Mouse (Mus musculus): ENCODE measurements around the gene Olfr1424. TPM values are rescaled to one million over a fixed set of nuclear protein-coding genes. Genes with fewer than 3 reads are reported as not detected.

The Olfr1424 gene
- not detected in 2 replicates for polyA plus RNA-seq (2012; rRNA removed)

DNA sequence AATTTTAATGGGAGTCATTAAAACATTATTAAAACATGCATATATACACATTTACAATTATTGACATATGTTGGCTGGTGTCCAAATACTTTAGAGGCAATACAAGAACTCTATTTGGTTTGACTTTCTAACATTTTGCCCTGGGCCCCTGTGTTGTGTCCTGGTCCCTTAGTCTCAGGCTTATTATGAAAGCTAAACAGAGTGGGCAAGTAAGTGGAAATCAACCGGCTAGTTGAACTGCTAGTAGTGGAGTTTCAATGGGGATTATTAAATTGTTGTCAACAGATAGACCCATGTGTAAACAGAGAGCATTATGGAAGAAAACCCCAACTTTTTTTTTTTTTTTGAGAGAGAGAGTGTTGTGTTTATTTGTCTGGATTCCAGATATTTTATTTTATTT is at the start of gene Olfr1424:
Olfr1424 (minus strand) TSS at position 101 of the 400 bp plus-strand sequence.

DNA sequence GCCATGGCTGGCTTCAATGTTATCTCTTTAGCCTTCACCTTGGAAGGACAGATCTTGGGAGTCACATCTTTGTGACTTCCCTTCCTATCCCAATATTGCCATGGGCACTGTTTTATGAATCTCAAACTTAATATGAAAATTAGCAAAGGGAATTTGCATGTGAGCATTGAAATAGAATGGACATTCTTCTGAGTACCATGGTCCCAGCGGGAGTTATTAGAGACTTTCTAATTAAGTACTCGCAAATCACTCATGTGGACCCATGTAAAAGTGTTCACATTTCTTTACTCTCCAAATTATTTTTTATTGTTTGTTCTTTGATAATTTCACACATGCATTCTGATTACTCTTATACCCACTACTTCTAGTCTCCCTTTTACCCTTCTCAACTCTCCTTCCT is 40.8 kb upstream of the Olfr1424 start, which contains the start of gene Olfr1427:
Olfr1427 (minus strand) TSS at position 101 of the 400 bp plus-strand sequence.

DNA sequence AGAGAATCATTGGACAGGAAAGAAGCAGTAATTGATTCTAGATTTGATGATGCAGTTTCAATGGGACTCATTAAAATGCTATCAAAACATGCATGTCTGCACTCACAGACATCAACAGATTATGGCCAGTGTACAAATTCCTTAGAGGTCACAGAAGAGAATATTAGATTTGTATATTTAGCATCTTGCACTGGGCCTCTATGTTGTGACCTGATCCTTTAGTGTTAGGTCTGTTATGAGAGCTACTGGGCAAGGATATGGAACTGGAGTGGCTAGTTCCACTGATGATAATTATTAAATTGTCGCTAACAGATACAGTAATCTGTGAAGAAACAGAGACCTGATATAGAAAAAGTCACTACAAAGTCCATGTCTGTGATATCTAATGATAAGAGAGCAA is 29.4 kb upstream of the Olfr1424 start, which contains the start of gene Olfr1426:
Olfr1426 (minus strand) TSS at position 101 of the 400 bp plus-strand sequence.

DNA sequence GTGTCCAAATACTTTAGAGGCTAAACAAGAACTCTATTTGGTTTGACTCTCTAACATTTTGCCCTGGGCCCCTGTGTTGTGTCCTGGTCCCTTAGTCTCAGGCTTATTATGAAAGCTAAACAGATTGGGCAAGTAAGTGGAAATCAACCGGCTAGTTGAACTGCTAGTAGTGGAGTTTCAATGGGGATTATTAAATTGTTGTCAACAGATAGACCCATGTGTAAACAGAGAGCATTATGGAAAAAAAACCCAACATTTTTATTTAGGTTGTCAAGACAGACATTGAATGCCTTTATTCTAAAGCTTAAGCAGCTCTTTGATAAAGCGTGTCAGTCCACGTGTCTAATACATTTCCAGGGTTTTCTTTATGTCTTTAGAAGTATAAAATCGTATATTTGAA is 15.1 kb upstream of the Olfr1424 start, which contains the start of gene Olfr1425:
Olfr1425 (minus strand) TSS at position 101 of the 400 bp plus-strand sequence.

DNA sequence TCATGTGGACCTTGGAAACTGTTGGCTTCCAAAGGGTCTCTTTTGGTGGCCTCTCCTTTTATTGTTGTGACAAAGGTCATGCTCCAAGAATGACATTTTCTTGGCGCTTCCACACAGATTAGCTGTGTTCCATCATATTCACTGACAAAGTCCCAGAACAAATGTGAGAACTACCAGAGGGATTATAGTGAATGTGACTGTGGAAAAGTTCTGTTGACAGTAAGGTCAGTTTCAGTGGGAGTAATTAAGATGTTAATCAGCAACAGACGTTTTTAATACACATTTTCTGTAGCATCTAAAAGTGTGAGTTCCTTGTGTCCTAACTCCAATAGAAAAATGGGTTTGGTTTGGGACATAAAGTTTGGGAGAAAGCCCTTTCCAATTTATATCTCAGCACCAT is 21.3 kb downstream of the Olfr1424 start, which contains the start of gene Olfr1423:
Olfr1423 (minus strand) TSS at position 101 of the 400 bp plus-strand sequence.

Other genes with a start within 250 kb of the Olfr1424 start
- gene Stx3, start 243.3 kb downstream of the Olfr1424 start, polyA plus RNA-seq (2012; rRNA removed): 27.9 and 31.0 TPM in 2 replicates
- not detected in 2 replicates for gene Olfr1417, start 223.5 kb downstream of the Olfr1424 start, polyA plus RNA-seq (2012; rRNA removed)
- not detected in 2 replicates for gene Olfr1418, start 201.6 kb downstream of the Olfr1424 start, polyA plus RNA-seq (2012; rRNA removed)
- gene Olfr1419, start 187.6 kb downstream of the Olfr1424 start, polyA plus RNA-seq (2012; rRNA removed): 0.06 TPM in 1 of 2 replicates, not detected in the other
- not detected in 2 replicates for gene Olfr1420, start 176.1 kb downstream of the Olfr1424 start, polyA plus RNA-seq (2012; rRNA removed)
- gene Patl1, start 150.3 kb downstream of the Olfr1424 start, polyA plus RNA-seq (2012; rRNA removed): 31.4 and 33.7 TPM in 2 replicates
- gene Osbp, start 96.7 kb downstream of the Olfr1424 start, polyA plus RNA-seq (2012; rRNA removed): 34.8 and 35.5 TPM in 2 replicates
- gene Olfr1423, start 21.4 kb downstream of the Olfr1424 start, polyA plus RNA-seq (2012; rRNA removed): not detected in 2 replicates
- gene Olfr1425, start 15.0 kb upstream of the Olfr1424 start, polyA plus RNA-seq (2012; rRNA removed): not detected in 2 replicates
- not detected in 2 replicates for gene Olfr1426, start 29.3 kb upstream of the Olfr1424 start, polyA plus RNA-seq (2012; rRNA removed)
- gene Olfr1427, start 40.7 kb upstream of the Olfr1424 start, polyA plus RNA-seq (2012; rRNA removed): not detected in 2 replicates
- gene Olfr1428, start 53.2 kb upstream of the Olfr1424 start, polyA plus RNA-seq (2012; rRNA removed): not detected in 2 replicates
- gene Olfr76, start 60.5 kb upstream of the Olfr1424 start, polyA plus RNA-seq (2012; rRNA removed): not detected in 2 replicates
- gene Olfr1555-ps1, start 107.4 kb upstream of the Olfr1424 start, polyA plus RNA-seq (2012; rRNA removed): not detected in 2 replicates
- not detected in 2 replicates for gene Olfr1431, start 138.0 kb upstream of the Olfr1424 start, polyA plus RNA-seq (2012; rRNA removed)
- not detected in 2 replicates for gene Olfr1432, start 169.9 kb upstream of the Olfr1424 start, polyA plus RNA-seq (2012; rRNA removed)
- gene Olfr262, start 179.0 kb upstream of the Olfr1424 start, polyA plus RNA-seq (2012; rRNA removed): not detected in 2 replicates
- not detected in 2 replicates for gene Olfr235, start 198.3 kb upstream of the Olfr1424 start, polyA plus RNA-seq (2012; rRNA removed)
- not detected in 2 replicates for gene Olfr1434, start 217.2 kb upstream of the Olfr1424 start, polyA plus RNA-seq (2012; rRNA removed)
- not detected in 2 replicates for gene Olfr1436, start 236.4 kb upstream of the Olfr1424 start, polyA plus RNA-seq (2012; rRNA removed)